Mouse (Mus musculus) limb, embryonic 15.5 days (tissue): Measurements from ENCODE around the gene Hrh1. TPM values are rescaled to one million over a fixed set of nuclear protein-coding genes. Genes with fewer than 3 reads are reported as not detected.

Source experiments
- ATAC-seq: fragments of 200-750 bp; cut with Nextera tagmentation; 2 replicates; pipeline ENCODE4 v1.8.0; 2017; ENCODE audit warnings: low read depth, moderate TSS enrichment; ENCODE audit not compliant: insufficient number of reproducible peaks, low FRiP score, low TSS enrichment
- H3K27ac ChIP-seq: fragments of 300-500 bp; sonication (generic); 2 replicates; pipeline ENCODE4 v1.5.1; 2015; ENCODE audit warnings: moderate library complexity, mild to moderate bottlenecking, inconsistent platforms
- H3K27me3 ChIP-seq: fragments of 300-500 bp; sonication (generic); 2 replicates; pipeline ENCODE4 v1.6.1; 2015; ENCODE audit warnings: inconsistent platforms
- H3K36me3 ChIP-seq: fragments of 300-500 bp; sonication (generic); 2 replicates; pipeline ENCODE4 v1.6.1; 2015; ENCODE audit warnings: inconsistent platforms
- H3K4me1 ChIP-seq: fragments of 300-500 bp; sonication (generic); 2 replicates; pipeline ENCODE4 v1.6.1; 2015; ENCODE audit warnings: inconsistent platforms
- H3K4me2 ChIP-seq: fragments of 300-500 bp; sonication (generic); 2 replicates; pipeline ENCODE4 v1.6.1; 2015; ENCODE audit warnings: mild to moderate bottlenecking, inconsistent platforms
- H3K4me3 ChIP-seq: fragments of 300-500 bp; sonication (generic); 2 replicates; pipeline ENCODE4 v1.5.1; 2015; ENCODE audit warnings: mild to moderate bottlenecking, inconsistent platforms
- H3K9ac ChIP-seq: fragments of 300-500 bp; sonication (generic); 2 replicates; pipeline ENCODE4 v1.6.1; 2015; ENCODE audit warnings: inconsistent platforms
- H3K9me3 ChIP-seq: fragments of 300-500 bp; sonication (generic); 2 replicates; pipeline ENCODE4 v1.6.1; 2016; ENCODE audit warnings: inconsistent platforms
- WGBS: fragments of 180-500 bp; shearing (Covaris S2); methylation state at CpG from one replicate; pipeline ENCODE4 v1.1.7; 2015; 5-methylcytosine and 5-hydroxymethylcytosine counted together
- polyA plus RNA-seq: library from polyadenylated mRNA; unstranded; fragments of >200 nt; fragmentation: Nextera tagmentation; extraction: Ambion mirVana; gene quantifications from 2 replicates; pipeline ENCODE4 v1.2.1, GENCODE M21; 2015

Gene Hrh1
- polyA plus RNA-seq, 1 experiment from 2014 or later = 0.13 TPM

DNA sequence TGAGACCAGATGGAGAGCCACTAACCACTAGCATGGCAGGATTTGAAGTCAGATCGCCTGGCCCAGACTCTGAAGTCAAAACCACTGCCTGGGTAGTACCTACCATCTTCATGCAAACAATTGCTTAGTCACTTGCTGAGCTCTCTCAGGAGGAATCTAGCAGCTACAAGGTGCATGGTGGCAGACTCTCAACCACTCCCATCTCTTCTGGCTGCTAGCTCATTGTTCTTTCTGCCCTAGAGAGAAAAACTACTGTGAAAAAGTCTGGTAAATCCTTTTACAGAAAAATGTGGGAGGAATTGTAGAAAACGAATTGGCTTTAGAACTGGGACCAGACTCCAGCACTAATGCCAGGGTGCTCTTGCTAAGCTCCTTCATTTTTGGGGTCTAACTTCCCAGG, 7.6 kb upstream of the Hrh1 start:
- Histone ChIP-seq H3K4me1 (no peaks in the 10 kb centered on the region), H3K27ac (no peak overlapping the region), H3K27me3 (peaks cover 19% of the 10 kb centered on the region), H3K9ac (no peak overlapping the region), H3K4me3 (no peak overlapping the region), H3K9me3 (no peaks in the 10 kb centered on the region), H3K36me3 (no peaks in the 10 kb centered on the region), H3K4me2 (no peak overlapping the region)
- 58% methylated on average over 2 of the region's 2 CpGs for WGBS
- no peak for ATAC-seq

GRCm38 (mm10) chr6:114394982-114395381, 2.8 kb upstream of the Hrh1 start:
- H3K36me3 ChIP-seq = no peaks in the 10 kb centered on the region
- H3K4me1 ChIP-seq = peaks cover 13% of the 10 kb centered on the region
- H3K4me2 ChIP-seq = no peak overlapping the region
- H3K27me3 ChIP-seq = peaks cover 63% of the 10 kb centered on the region
- H3K4me3 ChIP-seq = no peak overlapping the region
- H3K27ac ChIP-seq = no peak overlapping the region
- ATAC-seq = no peak
- WGBS = 49% methylated on average over 4 of the region's 4 CpGs
- no peaks in the 10 kb centered on the region for H3K9me3 ChIP-seq
- H3K9ac ChIP-seq = no peak overlapping the region

DNA sequence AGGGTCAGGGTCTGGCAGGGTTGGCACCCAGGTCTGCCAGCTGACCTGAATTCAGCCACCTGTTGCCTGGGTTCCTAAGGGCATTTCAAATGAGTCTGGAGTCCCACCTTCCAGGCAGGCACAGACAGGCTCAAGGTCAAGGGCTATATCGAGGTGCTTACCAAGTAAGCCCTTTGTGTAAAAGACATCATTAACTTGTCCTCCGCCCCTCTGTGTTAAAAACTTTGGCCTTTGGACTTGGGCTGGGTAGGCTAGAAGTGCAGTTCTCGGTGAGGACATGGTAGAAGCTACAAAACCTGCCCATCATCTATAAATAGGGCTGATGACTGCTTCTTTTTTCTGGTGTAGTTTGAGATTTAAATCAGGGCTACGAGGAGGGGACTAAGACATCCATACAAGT, 1.1 kb upstream of the Hrh1 start:
- Histone ChIP-seq H3K4me3 (no peak overlapping the region), H3K27me3 (peaks cover 73% of the 10 kb centered on the region), H3K4me1 (peaks cover 13% of the 10 kb centered on the region), H3K27ac (no peak overlapping the region), H3K4me2 (no peak overlapping the region), H3K9ac (no peak overlapping the region), H3K9me3 (no peaks in the 10 kb centered on the region), H3K36me3 (no peaks in the 10 kb centered on the region)
- ATAC-seq = no peak
- 61% methylated on average over 4 of the region's 4 CpGs for WGBS

DNA sequence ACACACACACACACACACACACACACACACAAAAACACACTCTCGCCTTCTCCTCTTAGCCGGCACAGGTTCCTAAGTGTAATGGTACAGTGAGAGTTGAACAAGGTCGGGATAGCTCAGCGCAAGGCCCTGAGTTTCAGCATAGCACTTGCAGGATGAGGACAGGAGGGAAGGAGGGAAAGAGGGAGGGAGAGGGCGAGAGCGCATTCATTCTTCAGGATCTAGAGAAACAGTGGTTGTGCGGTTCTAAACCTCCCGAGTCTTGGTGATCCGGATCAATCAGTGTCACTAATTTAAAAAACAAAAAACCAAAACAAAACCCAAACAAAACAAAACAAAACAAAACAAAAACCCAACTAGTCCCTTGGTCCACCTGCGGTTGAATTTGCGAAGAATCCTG, 456 bp upstream of the Hrh1 start:
- Histone ChIP-seq H3K4me1 (peaks cover 13% of the 10 kb centered on the region), H3K4me3 (peak overlapping the region; percentile 47), H3K27me3 (peaks cover 69% of the 10 kb centered on the region), H3K36me3 (no peaks in the 10 kb centered on the region), H3K4me2 (peak overlapping the region; percentile 94), H3K9ac (no peak overlapping the region), H3K9me3 (no peaks in the 10 kb centered on the region), H3K27ac (no peak overlapping the region)
- 8% methylated on average over 11 of the region's 11 CpGs for WGBS
- ATAC-seq = no peak

- 3% methylated on average over 9 of the region's 9 CpGs for whole genome bisulfite sequencing
- peak overlapping the region; percentile 47; the same call in 1 of the 2 replicates for H3K4me3 ChIP-seq
- no peak overlapping the region for H3K27ac ChIP-seq
- H3K9me3 ChIP-seq = no peaks in the 10 kb centered on the region
- H3K4me1 ChIP-seq = peaks cover 14% of the 10 kb centered on the region
- H3K36me3 ChIP-seq = no peaks in the 10 kb centered on the region
- peaks cover 59% of the 10 kb centered on the region for H3K27me3 ChIP-seq
- no peak overlapping the region for H3K9ac ChIP-seq
- no peak for ATAC-seq
- peak overlapping the region; percentile 94; the same call in 1 of the 2 replicates for H3K4me2 ChIP-seq
Measured at GRCm38 (mm10) chr6:114398626-114399025, 890 bp downstream of the Hrh1 start.

DNA sequence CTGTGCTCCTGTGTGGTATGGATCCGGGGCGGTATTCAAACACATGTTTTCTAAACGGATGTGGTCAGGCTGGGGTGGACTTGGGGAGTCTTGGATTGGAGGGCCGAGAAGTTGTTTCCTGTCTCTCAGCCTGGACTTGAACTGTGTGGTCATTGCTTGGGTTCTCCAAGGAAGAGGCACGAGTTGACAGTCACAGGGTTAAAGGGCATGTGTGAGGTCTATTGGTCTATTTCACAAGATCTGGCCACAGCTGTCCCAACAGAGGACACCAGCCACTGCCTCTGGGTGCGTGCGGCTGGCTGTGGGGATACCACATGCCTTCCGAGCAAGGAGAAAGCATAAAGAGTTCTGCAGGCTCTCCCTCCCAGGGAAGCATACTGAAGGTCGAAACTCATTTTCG, 2.7 kb downstream of the Hrh1 start:
- 75% methylated on average over 10 of the region's 10 CpGs for WGBS
- Histone ChIP-seq H3K4me3 (no peak overlapping the region), H3K4me1 (peaks cover 16% of the 10 kb centered on the region), H3K27ac (no peak overlapping the region), H3K9ac (no peak overlapping the region), H3K9me3 (no peaks in the 10 kb centered on the region), H3K36me3 (no peaks in the 10 kb centered on the region), H3K27me3 (peaks cover 59% of the 10 kb centered on the region), H3K4me2 (no peak overlapping the region)
- no peak for ATAC-seq

GRCm38 (mm10) chr6:114400841-114401240, 3.1 kb downstream of the Hrh1 start:
- Histone ChIP-seq H3K9me3 (no peaks in the 10 kb centered on the region), H3K4me1 (peaks cover 16% of the 10 kb centered on the region), H3K36me3 (no peaks in the 10 kb centered on the region), H3K27ac (no peak overlapping the region), H3K9ac (no peak overlapping the region), H3K4me3 (no peak overlapping the region), H3K4me2 (no peak overlapping the region), H3K27me3 (peaks cover 57% of the 10 kb centered on the region)
- no peak for ATAC-seq
- WGBS = 87% methylated on average over 8 of the region's 8 CpGs

GRCm38 (mm10) chr6:114402161-114402560, 4.4 kb downstream of the Hrh1 start:
- ATAC-seq = no peak
- no peak overlapping the region for H3K9ac ChIP-seq
- no peak overlapping the region for H3K27ac ChIP-seq
- H3K27me3 ChIP-seq = peaks cover 44% of the 10 kb centered on the region
- H3K9me3 ChIP-seq = no peaks in the 10 kb centered on the region
- H3K4me1 ChIP-seq = peaks cover 16% of the 10 kb centered on the region
- no peaks in the 10 kb centered on the region for H3K36me3 ChIP-seq
- 85% methylated on average over 2 of the region's 2 CpGs for WGBS
- H3K4me3 ChIP-seq = no peak overlapping the region
- no peak overlapping the region for H3K4me2 ChIP-seq

DNA sequence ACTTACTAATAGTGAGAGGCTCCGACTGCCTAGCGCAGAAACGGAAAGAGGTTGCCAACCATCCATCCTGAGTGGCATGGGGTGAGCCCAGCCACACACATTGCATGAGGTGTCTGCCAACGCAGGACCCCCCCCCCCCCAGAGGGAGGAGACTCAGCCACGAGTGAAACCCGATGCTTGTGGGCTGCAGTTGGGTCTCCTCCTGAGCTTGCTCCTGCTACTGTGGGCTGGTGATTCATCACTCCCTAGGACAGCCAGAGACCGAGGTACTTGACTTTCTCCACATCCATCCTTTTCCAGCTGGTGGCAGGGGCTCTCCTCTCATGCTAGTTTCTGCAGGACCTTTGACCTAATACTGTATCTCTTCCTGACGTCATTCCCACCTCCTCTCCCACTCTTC, 5.9 kb downstream of the Hrh1 start:
- Histone ChIP-seq H3K9me3 (no peaks in the 10 kb centered on the region), H3K27me3 (peaks cover 40% of the 10 kb centered on the region), H3K27ac (no peak overlapping the region), H3K4me3 (no peak overlapping the region), H3K4me1 (peaks cover 4% of the 10 kb centered on the region), H3K4me2 (no peak overlapping the region), H3K9ac (no peak overlapping the region), H3K36me3 (no peaks in the 10 kb centered on the region)
- no peak for ATAC-seq
- 22% methylated on average over 8 of the region's 8 CpGs for WGBS

GRCm38 (mm10) chr6:114404128-114404527, 6.4 kb downstream of the Hrh1 start:
- ATAC-seq = no peak
- H3K4me1 ChIP-seq = peaks cover 3% of the 10 kb centered on the region
- no peaks in the 10 kb centered on the region for H3K9me3 ChIP-seq
- H3K36me3 ChIP-seq = no peaks in the 10 kb centered on the region
- no peak overlapping the region for H3K4me3 ChIP-seq
- no peak overlapping the region for H3K9ac ChIP-seq
- no peak overlapping the region for H3K27ac ChIP-seq
- no peak overlapping the region for H3K4me2 ChIP-seq
- WGBS = 39% methylated on average over 5 of the region's 5 CpGs
- peaks cover 40% of the 10 kb centered on the region for H3K27me3 ChIP-seq

DNA sequence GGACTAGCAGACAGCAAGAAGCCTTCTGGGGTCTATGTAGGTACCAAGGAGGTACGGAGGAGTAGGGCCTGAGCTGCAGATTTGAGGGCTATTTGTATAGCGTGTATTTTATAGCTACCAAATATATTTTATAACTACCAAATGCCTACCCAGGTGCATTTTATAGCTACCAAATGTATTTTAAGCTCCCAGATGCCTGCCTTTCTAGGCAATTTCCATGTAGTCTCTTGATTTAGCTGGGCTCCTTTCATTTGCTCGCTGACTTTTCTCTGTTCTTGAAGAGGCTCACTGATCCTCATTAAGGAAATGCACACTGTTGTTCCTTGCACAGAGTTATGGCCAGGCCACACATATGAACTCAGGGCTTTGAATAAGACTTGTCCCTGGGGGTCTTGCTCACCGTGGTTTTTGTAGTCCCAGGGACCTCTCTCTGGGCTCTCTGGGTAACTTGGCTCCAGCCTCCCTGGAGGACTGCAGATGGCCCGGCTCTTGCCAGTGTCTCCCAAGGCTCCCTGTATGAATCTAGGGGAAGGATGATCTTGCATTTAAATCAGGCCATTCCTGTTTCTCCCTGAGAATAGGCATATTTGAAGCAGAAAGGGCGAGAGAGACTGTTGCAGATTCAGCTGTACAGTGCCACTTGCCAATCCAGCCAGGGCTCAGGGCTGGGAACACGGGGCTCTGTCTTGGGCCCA, 7.2 kb downstream of the Hrh1 start:
- Histone ChIP-seq H3K4me1 (peaks cover 3% of the 10 kb centered on the region), H3K27me3 (peaks cover 34% of the 10 kb centered on the region), H3K4me2 (no peak overlapping the region), H3K9ac (no peak overlapping the region), H3K36me3 (no peaks in the 10 kb centered on the region), H3K4me3 (no peak overlapping the region), H3K9me3 (no peaks in the 10 kb centered on the region), H3K27ac (no peak overlapping the region)
- 56% methylated on average over 7 of the region's 7 CpGs for WGBS
- no peak for ATAC-seq

GRCm38 (mm10) chr6:114406634-114407033, 8.9 kb downstream of the Hrh1 start:
- Histone ChIP-seq H3K4me1 (peaks cover 3% of the 10 kb centered on the region), H3K4me3 (no peak overlapping the region), H3K9ac (no peak overlapping the region), H3K36me3 (no peaks in the 10 kb centered on the region), H3K27me3 (peaks cover 18% of the 10 kb centered on the region; the same call in 1 of the 2 replicates), H3K27ac (no peak overlapping the region), H3K4me2 (no peak overlapping the region), H3K9me3 (no peaks in the 10 kb centered on the region)
- WGBS = 24% methylated on average over 1 of the region's 1 CpGs
- ATAC-seq = no peak

GRCm38 (mm10) chr6:114407049-114407448, 9.3 kb downstream of the Hrh1 start:
- no peak for ATAC-seq

More at GRCm38 (mm10) chr6:114407049-114407448, 9.3 kb downstream of the Hrh1 start:
- H3K36me3 ChIP-seq = no peaks in the 10 kb centered on the region
- H3K4me1 ChIP-seq = peaks cover 3% of the 10 kb centered on the region
- H3K9me3 ChIP-seq = no peaks in the 10 kb centered on the region
- H3K27me3 ChIP-seq = peaks cover 18% of the 10 kb centered on the region; the same call in 1 of the 2 replicates
- H3K4me3 ChIP-seq = no peak overlapping the region
- WGBS = 83% methylated on average over 7 of the region's 7 CpGs
- H3K4me2 ChIP-seq = no peak overlapping the region
- H3K9ac ChIP-seq = no peak overlapping the region
- no peak overlapping the region for H3K27ac ChIP-seq
